Mouse (Mus musculus): ENCODE measurements around the gene St3gal2.
"Not testable (repeated sequence)": the region's sequence is repeated elsewhere in the genome, so short reads cannot be mapped to it uniquely, and the experiment has no call there.

The St3gal2 gene

GRCm38 (mm10) chr8:110944276-110944876, 24.7 kb downstream of the St3gal2 start:
- no peak for DNase-seq (ENCODE audit: low spot score)

DNA sequence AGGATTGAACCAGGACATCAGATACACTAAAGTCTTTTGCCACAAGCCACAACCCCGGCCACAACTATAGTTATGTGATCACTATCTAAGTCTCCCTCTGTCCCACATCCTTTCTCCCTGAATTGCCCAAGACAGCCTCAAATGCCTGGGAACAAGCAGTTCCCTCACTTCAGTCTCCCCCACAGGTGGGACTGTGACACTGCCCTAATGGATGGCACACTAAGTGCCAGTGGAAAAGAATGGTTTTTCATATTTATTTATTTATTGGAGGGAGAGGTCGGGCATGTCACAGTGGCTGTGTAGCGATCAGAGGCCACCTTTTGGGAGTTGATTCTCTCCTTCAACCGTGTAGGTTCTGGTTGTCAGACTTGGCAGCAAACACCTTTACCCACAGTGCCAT, 26.0 kb downstream of the St3gal2 start:
- DNase-seq (ENCODE audit: low spot score) = no peak

- DNase-seq (ENCODE audit: low spot score) = no peak
Measured at GRCm38 (mm10) chr8:110950065-110950484, 30.4 kb downstream of the St3gal2 start.

DNA sequence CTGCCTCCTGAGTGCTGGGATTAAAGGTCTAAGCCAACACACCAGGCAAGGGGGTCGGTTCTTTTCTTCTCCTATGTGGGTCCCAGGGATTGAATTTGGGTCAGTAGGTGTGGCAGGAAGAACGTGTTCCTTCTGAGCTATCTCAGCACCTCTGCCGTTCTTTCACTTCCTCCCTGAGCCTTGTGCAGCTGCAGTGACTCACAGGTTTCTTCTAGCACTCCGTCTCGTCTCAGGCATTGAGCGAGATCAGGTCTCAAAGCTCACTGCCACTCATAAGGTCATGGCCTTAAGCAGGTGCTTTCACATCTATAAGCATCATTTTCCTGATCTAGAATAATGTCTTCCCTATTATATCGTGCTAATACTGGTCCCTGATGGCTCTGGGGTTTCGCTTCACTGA, 35.1 kb downstream of the St3gal2 start:
- DNase-seq (ENCODE audit: low spot score) = no peak

- no peak for DNase-seq (ENCODE audit: low spot score)
Measured at GRCm38 (mm10) chr8:110956619-110957450, 37.1 kb downstream of the St3gal2 start.

DNA sequence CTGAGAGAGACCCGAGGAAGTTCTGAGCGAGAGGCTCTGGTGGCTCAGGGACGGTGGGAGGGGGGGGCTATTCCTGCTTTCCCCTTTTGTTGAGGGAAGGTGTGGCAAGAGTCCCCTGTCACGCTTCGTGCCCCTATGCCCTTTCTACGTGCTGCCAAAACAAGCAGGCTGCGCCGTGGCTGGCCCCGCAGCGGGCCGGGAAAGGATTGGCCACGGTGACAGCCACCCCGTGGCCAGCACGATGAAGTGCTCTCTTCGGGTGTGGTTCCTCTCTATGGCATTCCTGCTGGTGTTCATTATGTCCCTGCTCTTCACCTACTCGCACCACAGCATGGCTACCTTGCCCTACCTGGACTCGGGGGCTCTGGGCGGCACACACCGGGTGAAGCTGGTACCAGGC, 37.7 kb downstream of the St3gal2 start:
- DNase-seq (ENCODE audit: low spot score) = no peak

GRCm38 (mm10) chr8:110958135-110958534, 38.4 kb downstream of the St3gal2 start:
- no peak for DNase-seq (ENCODE audit: low spot score)

- not testable (repeated sequence) for DNase-seq (ENCODE audit: low spot score)
Measured at GRCm38 (mm10) chr8:110958553-110958952, 38.8 kb downstream of the St3gal2 start.

DNA sequence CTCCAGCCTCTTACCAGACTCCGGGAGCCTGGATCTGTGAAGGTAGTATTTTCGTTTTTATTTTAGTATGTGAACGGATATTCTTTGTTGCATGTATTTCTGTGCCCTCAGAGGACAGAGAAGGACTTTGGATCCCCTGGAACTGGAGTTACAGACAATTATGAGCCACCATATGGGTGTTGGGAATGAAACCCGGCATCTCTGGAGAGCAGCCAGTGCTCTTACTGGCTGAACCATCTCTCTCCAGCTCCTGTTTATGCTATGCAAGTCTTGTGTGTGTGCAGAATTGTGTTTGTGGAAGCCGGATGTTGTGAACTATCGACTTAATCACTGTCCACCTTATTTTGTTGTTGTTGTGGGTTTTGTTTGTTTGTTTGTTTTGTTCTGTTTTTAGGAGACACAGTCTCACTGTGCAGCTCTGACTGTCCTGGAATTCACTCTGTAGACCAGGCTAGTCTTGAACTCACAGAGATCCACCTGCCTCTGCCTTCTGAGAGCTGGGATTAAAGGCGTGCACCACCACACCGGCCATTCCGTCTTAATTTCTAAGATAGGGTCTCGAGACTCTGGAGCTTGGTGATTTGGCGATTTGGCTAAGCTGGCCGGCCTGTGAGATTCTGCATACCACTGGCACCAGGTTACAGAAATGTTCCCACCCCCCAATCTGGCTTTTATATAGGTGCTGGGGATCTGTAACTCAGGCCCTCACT, 39.5 kb downstream of the St3gal2 start:
- DNase-seq (ENCODE audit: low spot score) = no peak

DNA sequence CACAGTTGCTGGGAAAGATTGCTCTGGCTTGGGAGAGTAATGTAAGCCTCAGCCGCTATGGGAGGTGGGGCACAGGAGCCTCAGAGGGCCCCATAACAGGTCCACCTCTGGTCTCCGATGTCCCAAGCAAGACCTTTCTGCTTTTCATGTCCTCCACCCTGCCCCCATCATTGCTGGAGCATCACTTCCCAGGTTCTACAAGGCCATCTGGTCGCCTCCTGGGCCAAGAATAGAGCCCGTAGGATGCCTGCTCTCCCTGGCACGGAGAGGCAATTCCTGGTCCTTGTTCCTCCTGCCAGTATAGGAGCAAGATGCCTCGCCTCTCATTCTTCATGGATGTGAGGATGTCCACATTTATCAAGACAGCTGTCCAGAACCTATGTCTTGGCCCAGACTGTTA, 40.2 kb downstream of the St3gal2 start:
- DNase-seq (ENCODE audit: low spot score) = no peak

DNA sequence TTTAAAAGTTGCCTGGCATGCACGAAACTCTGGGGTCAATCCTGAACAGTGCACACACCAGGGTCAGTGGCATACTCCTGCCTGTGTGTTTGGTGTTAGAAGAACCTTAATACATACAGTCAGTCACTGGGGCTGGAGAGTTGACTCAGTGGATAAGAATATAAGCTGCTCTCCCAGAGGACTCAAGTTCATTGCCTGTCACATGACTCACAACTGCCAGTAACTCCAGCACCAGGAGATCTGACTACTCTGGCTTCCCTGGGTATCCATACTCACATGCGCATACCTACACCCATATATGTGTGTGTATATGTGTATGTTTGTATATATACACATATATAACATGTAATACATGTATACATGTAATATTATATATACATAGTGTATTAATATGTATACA, 43.3 kb downstream of the St3gal2 start:
- DNase-seq (ENCODE audit: low spot score) = no peak

DNA sequence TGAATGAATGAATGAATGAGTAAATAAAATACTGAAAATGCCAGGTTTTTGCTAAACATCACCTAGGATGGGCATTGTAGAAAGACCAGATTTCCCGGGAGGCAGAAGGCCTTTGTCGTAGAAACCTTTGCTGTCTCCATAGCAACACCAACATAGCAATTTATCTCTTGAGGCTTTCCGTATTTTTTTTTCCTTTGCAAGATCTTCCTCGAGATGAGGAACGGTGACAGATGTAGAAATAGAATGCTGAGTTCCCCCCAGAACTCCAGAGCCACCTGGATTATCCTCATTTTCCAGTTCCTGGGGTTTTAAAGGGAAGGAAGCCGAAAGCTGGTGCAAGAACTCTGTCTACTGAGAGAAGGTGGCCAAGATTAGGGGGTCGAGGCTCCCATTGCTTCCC, 44.9 kb downstream of the St3gal2 start:
- DNase-seq (ENCODE audit: low spot score) = no peak

- DNase-seq (ENCODE audit: low spot score) = no peak
Measured at GRCm38 (mm10) chr8:110965594-110965993, 45.9 kb downstream of the St3gal2 start.

DNA sequence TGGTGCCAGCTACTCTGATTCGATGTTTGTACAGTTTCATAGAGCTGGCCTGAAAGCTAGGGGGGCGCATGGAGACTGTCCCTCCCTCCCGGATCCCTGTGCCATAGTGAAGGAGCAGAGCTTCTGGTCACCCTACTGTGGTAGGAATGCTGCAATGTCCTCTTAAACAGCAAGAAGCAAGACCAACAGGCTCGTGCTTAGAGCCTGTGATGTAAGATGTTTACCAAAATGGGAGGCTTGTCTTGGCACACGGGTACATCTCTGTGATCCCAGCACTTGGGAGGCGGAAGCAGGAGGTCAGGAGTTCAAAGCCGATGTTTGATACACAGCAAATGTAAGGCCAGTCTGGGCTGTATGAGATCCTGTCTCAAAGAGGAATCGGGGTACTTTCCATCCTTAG, 46.9 kb downstream of the St3gal2 start:
- no peak for DNase-seq (ENCODE audit: low spot score)

GRCm38 (mm10) chr8:110967326-110967725, 47.6 kb downstream of the St3gal2 start:
- no peak for DNase-seq (ENCODE audit: low spot score)

DNA sequence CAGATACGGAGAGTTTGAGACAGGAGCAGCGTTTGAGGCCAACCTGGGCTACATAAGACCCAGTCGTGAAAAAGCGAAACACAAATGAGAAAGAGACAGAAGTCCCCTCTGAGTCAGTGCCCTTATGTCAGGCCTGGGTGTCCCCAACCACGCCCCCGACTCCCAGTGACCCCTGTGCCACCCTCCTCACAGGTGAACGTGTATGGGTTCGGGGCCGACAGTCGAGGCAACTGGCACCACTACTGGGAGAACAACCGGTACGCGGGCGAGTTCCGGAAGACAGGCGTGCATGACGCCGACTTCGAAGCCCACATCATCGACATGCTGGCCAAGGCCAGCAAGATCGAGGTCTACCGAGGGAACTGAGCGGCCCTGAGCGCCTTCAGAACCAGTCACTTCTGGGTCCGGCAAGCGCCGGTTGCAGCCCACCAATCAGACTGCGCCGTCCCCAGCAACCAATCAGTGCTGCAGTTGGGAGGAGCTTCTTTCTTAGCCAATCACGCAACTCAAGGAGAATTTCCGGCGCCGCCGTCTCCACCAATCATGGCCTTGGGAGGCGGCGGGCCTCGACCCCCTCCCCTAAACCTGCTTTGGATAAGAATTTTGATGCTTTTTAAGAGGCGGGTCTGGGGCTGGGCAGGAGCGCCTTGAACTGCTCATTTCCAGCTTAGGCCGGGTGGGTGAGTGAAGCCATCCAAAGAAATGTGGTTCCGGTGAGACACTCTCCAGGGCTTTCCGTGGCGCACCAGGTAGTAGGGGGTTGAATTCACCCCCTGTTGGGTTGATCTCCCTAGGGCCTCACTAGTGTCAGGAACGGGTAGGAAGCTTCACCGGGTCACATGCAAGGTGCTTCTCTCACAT, 50.4 kb downstream of the St3gal2 start:
- peak; percentile 47 for DNase-seq (ENCODE audit: low spot score)

- DNase-seq (ENCODE audit: low spot score) = not testable (repeated sequence)
Measured at GRCm38 (mm10) chr8:110976532-110976931, 56.8 kb downstream of the St3gal2 start.

GRCm38 (mm10) chr8:110977987-110978386, 58.3 kb downstream of the St3gal2 start:
- DNase-seq (ENCODE audit: low spot score) = not testable (repeated sequence)

DNA sequence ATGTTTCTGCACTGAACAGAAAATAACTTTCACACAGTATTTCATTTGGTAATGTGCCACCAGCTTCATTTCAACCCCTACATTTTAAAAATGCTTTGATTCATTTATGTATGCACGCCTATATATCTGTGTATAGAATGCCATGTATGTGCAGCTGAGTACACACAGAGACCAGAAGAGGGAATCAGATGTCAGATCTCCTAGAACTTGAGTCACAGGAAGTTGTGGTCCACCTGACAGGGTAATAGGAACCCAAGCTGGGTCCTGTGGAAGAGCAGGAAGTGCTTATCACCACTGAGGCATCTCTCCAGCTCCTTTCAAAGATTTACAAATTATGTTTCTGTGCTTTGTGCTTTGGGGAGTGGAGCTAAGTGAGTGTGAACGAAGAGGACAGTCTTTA, 61.6 kb downstream of the St3gal2 start:
- no peak for DNase-seq (ENCODE audit: low spot score)

- DNase-seq (ENCODE audit: low spot score) = no peak
Measured at GRCm38 (mm10) chr8:110987805-110988744, 68.4 kb downstream of the St3gal2 start.

DNA sequence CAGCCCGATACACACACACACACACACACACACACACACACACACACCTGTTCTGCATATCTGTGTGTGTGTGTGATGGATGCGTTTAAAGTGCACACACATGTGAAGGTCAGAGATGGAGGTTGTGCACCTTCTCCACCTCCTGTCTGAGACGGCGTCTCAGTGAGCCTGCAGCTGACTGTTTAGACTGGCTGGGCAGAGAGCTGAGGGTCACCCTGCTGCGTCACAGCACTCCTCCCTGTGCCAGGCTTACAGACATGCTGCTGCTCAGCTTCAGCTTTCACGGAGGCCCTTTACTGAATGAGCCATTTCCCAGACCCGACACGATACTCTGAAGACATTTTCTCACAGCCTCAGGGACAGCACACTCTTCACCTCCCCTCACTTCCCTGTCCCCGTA, 70.3 kb downstream of the St3gal2 start:
- no peak for DNase-seq (ENCODE audit: low spot score)

All from urinary bladder, postnatal 10 days (tissue).